Mouse (Mus musculus) monocyte, adult 2 months (primary cell): Measurements from ENCODE around the gene St3gal2.
"Not testable (repeated sequence)": the region's sequence is repeated elsewhere in the genome, so short reads cannot be mapped to it uniquely, and the experiment has no call there.

Experiments
- DNase-seq, 2 experiments: peaks; one replicate each; pipeline ENCODE4 v3.0.0; 2022; ENCODE audit warnings: low spot score in 2 of 2, low read depth in 1 of 2

Gene St3gal2

DNA sequence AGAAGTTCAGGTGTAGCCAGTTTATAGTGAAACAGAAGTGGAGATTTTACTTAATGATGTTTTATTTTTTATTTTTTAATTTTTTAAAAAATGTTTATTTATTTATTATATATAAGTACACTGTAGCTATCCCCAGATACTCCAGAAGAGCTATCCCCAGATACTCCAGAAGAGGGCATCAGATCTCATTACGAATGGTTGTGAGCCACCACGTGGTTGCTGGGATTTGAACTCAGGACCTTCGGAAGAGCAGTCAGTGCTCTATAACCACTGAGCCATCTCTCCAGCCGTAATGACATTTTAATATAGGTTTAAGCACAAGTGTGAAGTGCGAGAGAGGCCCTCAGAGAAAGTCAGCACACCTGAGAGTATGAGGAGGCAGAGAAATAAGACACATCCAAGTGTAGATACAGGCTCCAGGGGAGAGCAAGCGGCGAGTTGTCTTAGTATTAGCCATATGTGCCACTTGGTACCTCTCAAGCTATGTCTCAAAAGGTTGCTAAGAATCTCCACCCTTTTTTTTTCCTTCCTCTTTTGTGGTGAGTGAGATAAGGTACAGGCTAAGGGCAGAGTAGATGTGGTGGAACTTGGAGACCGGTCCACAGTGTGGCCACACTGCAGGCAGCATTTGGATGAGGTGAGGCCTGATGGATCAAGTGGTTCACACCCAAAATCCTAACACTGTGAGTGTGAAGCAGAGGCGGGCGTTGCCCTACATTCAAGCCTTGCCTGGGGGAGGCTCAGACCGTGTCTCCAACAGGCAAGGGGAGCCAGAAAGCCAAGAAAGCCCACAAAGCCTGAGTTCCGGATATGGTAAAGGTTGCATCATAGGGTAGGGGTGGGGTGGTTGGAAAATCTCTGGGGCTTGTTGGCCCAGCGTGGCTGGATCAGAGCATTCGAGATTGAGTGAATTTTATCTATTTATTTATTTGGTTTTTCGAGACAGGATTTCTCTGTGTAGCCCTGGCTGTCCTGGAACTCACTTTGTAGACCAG lies 7.8 kb upstream of the St3gal2 start:
- DNase-seq, result peak in 1 of 2 experiments; percentile 11

DNA sequence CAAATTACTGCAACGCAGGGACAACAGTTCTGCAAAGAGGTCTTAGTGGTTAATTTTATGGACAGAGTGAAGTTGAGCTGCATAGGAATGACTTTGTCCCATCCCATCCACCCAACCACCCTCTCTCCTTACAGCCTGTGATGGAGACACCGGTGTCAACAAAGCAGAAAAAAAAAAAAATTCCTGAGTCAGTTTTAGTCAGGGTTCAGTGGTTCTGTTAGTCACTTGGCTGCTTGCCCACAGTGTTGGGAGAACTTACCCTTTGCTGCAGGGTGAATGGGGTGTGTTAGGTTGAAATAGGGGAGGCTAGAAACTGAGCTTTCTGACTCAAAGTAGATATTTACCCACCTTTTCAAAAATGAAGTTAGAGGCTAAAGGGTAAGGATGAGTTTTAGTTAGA lies 2.3 kb upstream of the St3gal2 start:
- no peak for DNase-seq

DNA sequence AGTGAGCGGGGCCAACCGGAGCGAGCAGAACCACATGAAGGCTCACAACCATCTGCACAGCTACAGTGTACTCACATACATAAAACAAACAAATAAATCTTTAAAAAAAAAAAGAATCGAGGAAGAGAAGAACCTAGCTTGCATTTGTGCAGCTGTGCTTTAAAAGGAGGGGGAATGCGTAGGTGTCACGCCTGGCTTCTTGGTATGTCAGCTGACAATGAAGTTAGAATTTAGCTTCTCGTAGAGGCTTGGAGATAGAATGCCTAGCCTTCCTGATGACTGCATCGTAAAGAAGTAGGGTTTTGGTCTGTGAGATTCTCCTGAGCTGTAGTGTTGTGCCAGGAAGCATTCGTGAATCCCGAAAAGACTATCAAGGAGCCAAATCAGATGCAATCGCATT lies 1.7 kb upstream of the St3gal2 start:
- no peak for DNase-seq

- no peak for DNase-seq
Observed at GRCm38 (mm10) chr8:110918460-110918859, 1.3 kb upstream of the St3gal2 start.

DNA sequence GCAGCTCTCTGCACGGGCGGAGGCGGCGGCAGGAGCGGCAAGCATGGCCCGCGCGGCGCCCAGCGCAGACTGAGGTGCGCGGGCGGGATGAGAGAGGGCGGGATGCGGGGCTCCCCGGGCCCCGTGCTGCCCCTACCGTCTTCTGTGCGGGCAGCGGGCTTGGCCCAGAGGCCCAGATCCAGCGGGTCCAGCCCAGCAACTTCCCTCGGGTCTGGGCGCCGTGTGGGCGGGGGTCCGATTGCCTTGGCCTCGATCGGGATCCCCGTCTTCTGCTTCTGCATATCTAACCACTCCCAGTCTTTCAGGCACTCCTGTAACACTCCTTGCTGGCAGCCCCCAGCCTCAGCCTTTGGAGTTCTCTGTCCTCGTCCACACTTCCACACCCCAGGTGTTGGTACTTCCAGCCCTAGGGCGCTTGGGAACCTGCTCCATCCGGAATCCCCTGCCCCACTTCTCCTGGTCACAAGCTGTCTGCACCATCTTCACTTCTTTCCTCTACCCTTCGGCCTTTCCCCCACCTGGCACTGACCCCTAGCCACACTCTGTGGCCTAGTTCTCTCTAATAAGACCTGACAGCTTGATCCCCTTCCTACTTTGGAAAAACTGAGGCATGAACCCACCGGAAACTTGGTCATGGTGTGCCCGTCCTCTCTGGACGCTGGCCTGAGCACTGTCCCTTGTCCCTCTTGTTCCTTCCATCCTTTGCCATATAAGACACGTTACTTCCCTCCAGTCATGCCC lies 480 bp downstream of the St3gal2 start:
- DNase-seq, result no peak

GRCm38 (mm10) chr8:110920773-110921277 lies 1.1 kb downstream of the St3gal2 start:
- DNase-seq, result no peak

- DNase-seq, result no peak
Observed at GRCm38 (mm10) chr8:110921492-110922230, 1.9 kb downstream of the St3gal2 start.

GRCm38 (mm10) chr8:110925691-110926140 lies 6.0 kb downstream of the St3gal2 start:
- DNase-seq, result no peak

DNA sequence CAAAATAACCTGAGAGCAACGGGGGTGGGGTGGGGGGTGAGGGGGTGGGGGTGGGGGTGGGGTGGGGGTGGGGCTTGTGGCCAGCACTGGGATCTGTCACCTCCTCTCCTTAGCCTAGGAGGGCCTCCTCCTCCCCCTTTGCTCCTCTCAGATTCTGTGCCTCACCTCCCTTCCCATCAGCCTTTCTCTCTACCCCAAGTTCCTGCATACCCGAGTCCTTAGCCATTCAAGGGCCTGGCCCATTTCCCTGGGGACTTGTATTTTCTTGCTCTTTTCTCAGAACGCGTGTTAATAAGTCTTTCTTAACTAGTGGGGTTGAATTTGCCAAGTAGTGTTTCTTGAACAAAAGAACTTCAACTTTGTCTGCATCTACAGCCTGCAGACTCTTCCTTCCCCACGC lies 7.0 kb downstream of the St3gal2 start:
- DNase-seq, result no peak

- no peak for DNase-seq
Observed at GRCm38 (mm10) chr8:110928435-110928834, 8.7 kb downstream of the St3gal2 start.

DNA sequence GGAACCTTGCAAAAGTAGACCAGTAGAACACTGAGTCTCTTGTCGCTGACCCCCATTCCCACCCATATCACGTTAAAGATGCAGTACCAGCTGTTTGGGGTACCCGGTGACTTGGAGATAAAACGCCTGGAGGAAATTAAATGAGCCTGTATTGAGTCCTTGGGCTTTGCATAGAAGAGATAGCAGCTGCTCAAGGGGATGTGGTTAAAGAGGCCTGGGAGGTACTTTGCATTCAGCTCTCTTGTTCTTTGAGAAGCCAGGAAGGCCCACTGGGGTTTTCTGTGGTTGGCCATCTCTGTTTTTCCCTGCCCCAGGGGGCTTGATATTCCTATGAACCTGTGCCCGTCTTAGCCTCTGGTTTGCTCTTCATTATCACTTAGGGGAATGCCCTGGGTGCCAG lies 9.3 kb downstream of the St3gal2 start:
- DNase-seq, result no peak

DNA sequence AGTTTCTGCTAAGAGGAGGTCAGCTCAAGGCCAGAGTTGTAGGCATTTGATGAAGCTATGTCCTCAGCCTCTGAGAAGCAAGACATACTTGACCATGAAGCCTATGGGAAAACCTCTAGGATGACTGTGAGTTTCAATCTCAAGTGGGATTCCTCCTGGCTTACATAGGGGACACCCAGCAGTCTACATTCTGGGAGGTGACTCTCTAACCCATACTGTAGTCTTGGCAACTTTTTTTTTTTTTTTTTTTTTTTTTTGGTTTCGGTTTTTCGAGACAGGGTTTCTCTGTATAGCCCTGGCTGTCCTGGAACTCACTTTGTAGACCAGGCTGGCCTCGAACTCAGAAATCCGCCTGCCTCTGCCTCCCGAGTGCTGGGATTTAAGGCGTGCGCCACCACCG lies 9.9 kb downstream of the St3gal2 start:
- not testable (repeated sequence) for DNase-seq

DNA sequence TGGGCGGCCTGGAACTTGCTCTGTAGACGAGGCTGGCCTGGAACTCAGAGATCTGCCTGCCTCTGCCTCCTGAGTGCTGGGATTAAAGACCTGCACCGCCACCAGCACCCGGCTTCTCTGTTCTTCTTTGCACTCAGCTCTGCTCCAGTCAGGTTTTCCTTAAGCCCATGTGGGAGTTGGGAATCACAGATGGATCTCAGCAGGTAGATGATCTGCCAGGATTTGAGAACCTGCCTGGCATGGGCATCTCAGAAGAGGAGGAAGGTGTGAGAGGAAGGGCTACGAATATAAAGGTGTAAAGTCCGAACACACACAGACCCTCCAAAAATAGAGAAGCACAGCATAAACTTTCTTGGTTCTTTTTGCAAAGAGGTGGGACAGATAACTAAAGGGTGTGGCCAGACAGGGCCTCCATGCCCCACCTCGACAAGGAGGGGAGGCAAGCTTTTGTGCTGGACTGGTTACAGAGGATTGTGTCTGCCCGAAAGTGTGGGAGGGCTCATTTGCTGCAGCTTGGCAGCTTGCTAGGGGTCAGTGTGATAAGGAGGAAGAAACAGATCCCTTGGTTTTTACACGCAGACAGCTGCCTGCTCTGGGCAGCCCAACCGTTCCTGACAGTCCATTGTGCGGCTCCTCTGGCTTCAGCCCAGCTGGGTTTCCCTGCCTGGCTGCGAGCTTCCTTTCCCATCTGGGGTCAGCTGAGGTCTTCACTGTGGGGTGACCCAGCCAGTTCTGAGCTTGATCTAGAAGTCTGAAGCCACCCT lies 11.6 kb downstream of the St3gal2 start:
- no peak for DNase-seq

- DNase-seq, result no peak
Observed at GRCm38 (mm10) chr8:110932444-110932843, 12.7 kb downstream of the St3gal2 start.

GRCm38 (mm10) chr8:110933272-110933671 lies 13.6 kb downstream of the St3gal2 start:
- DNase-seq, result no peak

GRCm38 (mm10) chr8:110936217-110936616 lies 16.5 kb downstream of the St3gal2 start:
- DNase-seq, result no peak

GRCm38 (mm10) chr8:110938882-110939589 lies 19.3 kb downstream of the St3gal2 start:
- no peak for DNase-seq

DNA sequence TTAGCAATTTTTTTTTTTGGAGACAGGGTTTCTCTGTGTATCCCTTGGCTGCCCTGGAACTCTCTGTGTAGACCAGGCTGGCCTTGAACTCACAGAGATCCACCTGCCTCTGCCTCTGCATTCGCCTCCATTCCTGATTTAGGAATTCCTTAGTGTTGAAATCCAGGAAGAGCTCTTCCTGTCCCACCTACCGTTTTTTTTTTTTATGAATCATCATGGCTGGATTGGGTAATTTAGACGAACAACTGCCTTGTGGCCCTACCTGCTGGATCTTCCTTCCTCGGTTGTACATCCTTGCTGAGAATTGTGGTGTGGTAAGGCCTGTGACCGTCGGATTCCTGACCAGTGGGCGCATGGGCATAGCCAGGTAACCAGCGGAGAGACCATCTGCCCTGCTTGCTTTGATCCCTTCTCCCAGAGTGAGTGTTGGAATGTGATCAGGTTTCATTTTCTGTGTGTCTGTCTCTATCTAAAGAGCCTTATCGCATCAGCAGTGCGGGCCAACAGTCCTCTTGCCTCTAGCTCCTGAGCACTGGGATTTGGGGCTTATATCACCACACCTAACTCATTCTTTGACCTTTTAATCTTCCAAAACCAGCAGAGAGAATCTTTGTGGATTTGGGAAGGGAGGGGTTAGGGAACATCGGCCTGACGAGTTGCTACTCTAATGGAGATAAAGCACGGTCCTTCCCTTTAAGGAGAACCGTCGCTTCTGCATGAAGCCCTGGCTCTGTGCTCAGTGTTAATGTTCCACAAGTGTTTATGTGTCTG lies 21.1 kb downstream of the St3gal2 start:
- no peak for DNase-seq

- no peak for DNase-seq
Observed at GRCm38 (mm10) chr8:110941453-110941948, 21.8 kb downstream of the St3gal2 start.
